Mouse (Mus musculus): ENCODE data around the gene Tnfaip6. TPM values are rescaled to one million over a fixed set of nuclear protein-coding genes. Genes with fewer than 3 reads are reported as not detected.
A peak's percentile ranks its signal among the peaks of the same experiment; 100 is the strongest.

Gene Tnfaip6
- polyA plus RNA-seq, 1 experiment from 2014 or later, result 31.5 TPM

- H3K9me3 ChIP-seq, result no peaks in the 10 kb centered on the region
- no peak for DNase-seq (ENCODE audit: extremely low spot score, low spot score)
Observed at GRCm38 (mm10) chr2:52057681-52058080, 19.9 kb downstream of the Tnfaip6 start.

GRCm38 (mm10) chr2:52068641-52069040 is 30.8 kb downstream of the Tnfaip6 start:
- Histone ChIP-seq H3K4me3 (no peak overlapping the region), H3K4me1 (peaks cover 14% of the 10 kb centered on the region), H3K36me3 (replicated peaks) (no peaks in the 10 kb centered on the region), H3K9me3 (no peaks in the 10 kb centered on the region), H3K27me3 (ENCODE audit: poor library complexity, severe bottlenecking) (no peaks in the 10 kb centered on the region), H3K27ac (no peak overlapping the region)
- DNase-seq (ENCODE audit: extremely low spot score, low spot score), result no peak
- 86% methylated on average over 1 of the region's 1 CpGs for WGBS

More at GRCm38 (mm10) chr2:52057681-52058080, 19.9 kb downstream of the Tnfaip6 start:
- H3K27ac ChIP-seq, result no peak overlapping the region
- peaks cover 3% of the 10 kb centered on the region for H3K4me1 ChIP-seq
- H3K27me3 ChIP-seq (ENCODE audit: poor library complexity, severe bottlenecking), result no peaks in the 10 kb centered on the region
- H3K4me3 ChIP-seq, result no peak overlapping the region
- peaks cover 14% of the 10 kb centered on the region for H3K36me3 ChIP-seq (replicated peaks)

- H3K4me1 ChIP-seq, result peaks cover 26% of the 10 kb centered on the region
- no peak for DNase-seq (ENCODE audit: extremely low spot score, low spot score)
- H3K36me3 ChIP-seq (replicated peaks), result peaks cover 18% of the 10 kb centered on the region
- 85% methylated on average over 5 of the region's 5 CpGs for WGBS
- no peak overlapping the region for H3K4me3 ChIP-seq
- H3K9me3 ChIP-seq, result no peaks in the 10 kb centered on the region
- H3K27me3 ChIP-seq (ENCODE audit: poor library complexity, severe bottlenecking), result no peaks in the 10 kb centered on the region
- no peak overlapping the region for H3K27ac ChIP-seq
Observed at GRCm38 (mm10) chr2:52070816-52071215, 33.0 kb downstream of the Tnfaip6 start.

GRCm38 (mm10) chr2:52071241-52071991 is 33.6 kb downstream of the Tnfaip6 start:
- Histone ChIP-seq H3K27me3 (ENCODE audit: poor library complexity, severe bottlenecking) (no peaks in the 10 kb centered on the region), H3K9me3 (no peaks in the 10 kb centered on the region), H3K4me3 (peak overlapping the region; percentile 98), H3K4me1 (peaks cover 26% of the 10 kb centered on the region), H3K27ac (peak overlapping the region; percentile 98), H3K36me3 (replicated peaks) (peaks cover 24% of the 10 kb centered on the region)
- WGBS, result 23% methylated on average over 13 of the region's 13 CpGs
- no peak for DNase-seq (ENCODE audit: extremely low spot score, low spot score)

- WGBS, result under 1% methylated on average over 10 of the region's 10 CpGs
- H3K4me3 ChIP-seq, result peak overlapping the region; percentile 98
- H3K27ac ChIP-seq, result peak overlapping the region; percentile 98
- H3K27me3 ChIP-seq (ENCODE audit: poor library complexity, severe bottlenecking), result no peaks in the 10 kb centered on the region
- H3K9me3 ChIP-seq, result no peaks in the 10 kb centered on the region
- peaks cover 31% of the 10 kb centered on the region for H3K36me3 ChIP-seq (replicated peaks)
- peaks cover 26% of the 10 kb centered on the region for H3K4me1 ChIP-seq
- peak; percentile 66 for DNase-seq (ENCODE audit: extremely low spot score, low spot score)
Observed at GRCm38 (mm10) chr2:52072065-52072490, 34.3 kb downstream of the Tnfaip6 start.

- H3K4me3 ChIP-seq, result peak within 1 kb of the TSS; percentile 98
- no peaks in the 10 kb centered on the region for H3K9me3 ChIP-seq
- WGBS, result under 1% methylated on average over 67 of the region's 72 CpGs
- peak within 1 kb of the TSS; percentile 98 for H3K27ac ChIP-seq
- H3K4me1 ChIP-seq, result peaks cover 26% of the 10 kb centered on the region
- DNase-seq (ENCODE audit: extremely low spot score, low spot score), result peak; percentile 89
- H3K27me3 ChIP-seq (ENCODE audit: poor library complexity, severe bottlenecking), result no peaks in the 10 kb centered on the region
- H3K36me3 ChIP-seq (replicated peaks), result peaks cover 36% of the 10 kb centered on the region
Observed at GRCm38 (mm10) chr2:52072491-52073140, 34.8 kb downstream of the Tnfaip6 start, which contains the start of gene Rif1. TSS of gene Rif1 (plus strand) at chr2:52072832.

GRCm38 (mm10) chr2:52073141-52073904 is 35.5 kb downstream of the Tnfaip6 start:
- Histone ChIP-seq H3K9me3 (no peaks in the 10 kb centered on the region), H3K36me3 (replicated peaks) (peaks cover 43% of the 10 kb centered on the region), H3K27ac (peak overlapping the region; percentile 98), H3K4me1 (peaks cover 26% of the 10 kb centered on the region), H3K27me3 (ENCODE audit: poor library complexity, severe bottlenecking) (no peaks in the 10 kb centered on the region), H3K4me3 (peak overlapping the region; percentile 98)
- under 1% methylated on average over 56 of the region's 56 CpGs for WGBS
- DNase-seq (ENCODE audit: extremely low spot score, low spot score), result no peak

- DNase-seq (ENCODE audit: extremely low spot score, low spot score), result no peak
- WGBS, result 93% methylated on average over 2 of the region's 2 CpGs
Observed at GRCm38 (mm10) chr2:52078666-52079065, 40.9 kb downstream of the Tnfaip6 start.

GRCm38 (mm10) chr2:52084013-52084412 is 46.2 kb downstream of the Tnfaip6 start:
- Histone ChIP-seq H3K27me3 (ENCODE audit: poor library complexity, severe bottlenecking) (no peaks in the 10 kb centered on the region), H3K36me3 (replicated peaks) (peaks cover 100% of the 10 kb centered on the region)
- 94% methylated on average over 3 of the region's 3 CpGs for WGBS

More at GRCm38 (mm10) chr2:52078666-52079065, 40.9 kb downstream of the Tnfaip6 start:
- Histone ChIP-seq H3K4me3 (no peak overlapping the region), H3K9me3 (no peaks in the 10 kb centered on the region), H3K4me1 (peaks cover 12% of the 10 kb centered on the region), H3K27ac (no peak overlapping the region), H3K36me3 (replicated peaks) (peaks cover 97% of the 10 kb centered on the region), H3K27me3 (ENCODE audit: poor library complexity, severe bottlenecking) (no peaks in the 10 kb centered on the region)

GRCm38 (mm10) chr2:52084571-52084970 is 46.8 kb downstream of the Tnfaip6 start:
- WGBS, result 95% methylated on average over 2 of the region's 2 CpGs
- Histone ChIP-seq H3K9me3 (no peaks in the 10 kb centered on the region), H3K4me3 (no peak overlapping the region), H3K36me3 (replicated peaks) (peaks cover 100% of the 10 kb centered on the region), H3K27ac (no peak overlapping the region), H3K4me1 (no peaks in the 10 kb centered on the region), H3K27me3 (ENCODE audit: poor library complexity, severe bottlenecking) (no peaks in the 10 kb centered on the region)
- no peak for DNase-seq (ENCODE audit: extremely low spot score, low spot score)

More at GRCm38 (mm10) chr2:52084013-52084412, 46.2 kb downstream of the Tnfaip6 start:
- no peak for DNase-seq (ENCODE audit: extremely low spot score, low spot score)
- no peak overlapping the region for H3K27ac ChIP-seq
- no peaks in the 10 kb centered on the region for H3K4me1 ChIP-seq
- H3K9me3 ChIP-seq, result no peaks in the 10 kb centered on the region
- H3K4me3 ChIP-seq, result no peak overlapping the region
